Mouse (Mus musculus) CH12.LX (cell line): Measurements from ENCODE around the gene Dnajc9. TPM values are rescaled to one million over a fixed set of nuclear protein-coding genes. Genes with fewer than 3 reads are reported as not detected.

Experiments
- DNase-seq: peaks from one replicate; pipeline ENCODE4 v3.0.0-alpha.2; 2013; ENCODE audit errors: extremely low read depth
- H3K27ac ChIP-seq: 2 replicates; pipeline ENCODE4 v1.5.1; 2012; ENCODE audit warnings: low read depth, mild to moderate bottlenecking, control low read depth, moderate library complexity; ENCODE audit not compliant: insufficient read depth
- H3K27me3 ChIP-seq: replicated peaks from 2 replicates; pipeline ENCODE3; 2012; ENCODE audit warnings: inconsistent platforms
- H3K36me3 ChIP-seq, 2 experiments: replicated peaks in 1 of 2; 2 replicates each; pipeline versions ENCODE3 to v1.6.1; 2012; ENCODE audit warnings: inconsistent platforms in 1 of 2, low read length in 1 of 2, mild to moderate bottlenecking in 1 of 2, mixed read lengths in 1 of 2, moderate library complexity in 1 of 2; ENCODE audit not compliant: control insufficient read depth in 1 of 2, insufficient read depth in 1 of 2
- H3K4me1 ChIP-seq, 2 experiments: 2 replicates each; pipeline ENCODE4 v1.6.1; 2012; ENCODE audit warnings: inconsistent platforms in 1 of 2, moderate library complexity in 1 of 2; ENCODE audit not compliant: insufficient read depth in 2 of 2, control insufficient read depth in 1 of 2
- H3K4me2 ChIP-seq: 2 replicates; pipeline ENCODE4 v1.6.1; 2012; ENCODE audit warnings: low read depth, mild to moderate bottlenecking, control low read depth; ENCODE audit not compliant: poor library complexity, insufficient read depth, severe bottlenecking
- H3K4me3 ChIP-seq, 3 experiments: fragments of 150-350 bp in 1 of 3; sonication (generic) in 1 of 3; replicated peaks in 1 of 3; 2 replicates each; pipeline versions ENCODE3 to v1.5.1; 2011 to 2012; ENCODE audit warnings: low read depth in 2 of 3, low read length in 2 of 3, mild to moderate bottlenecking in 2 of 3, moderate library complexity in 2 of 3, control low read depth in 1 of 3, improper control_type of control experiment in 1 of 3, inconsistent platforms in 1 of 3, mixed read lengths in 1 of 3; ENCODE audit not compliant: poor library complexity in 1 of 3
- H3K79me2 ChIP-seq: replicated peaks from 2 replicates; pipeline ENCODE4 v1.6.1; 2012; ENCODE audit warnings: mild to moderate bottlenecking, moderate library complexity; ENCODE audit not compliant: control insufficient read depth, poor library complexity, insufficient read depth, severe bottlenecking; ENCODE audit errors: extremely low read depth
- H3K9ac ChIP-seq: 2 replicates; pipeline ENCODE4 v1.6.1; 2012; ENCODE audit warnings: low read depth, mild to moderate bottlenecking, control low read depth, moderate library complexity; ENCODE audit not compliant: insufficient read depth
- H3K9me3 ChIP-seq: replicated peaks from 2 replicates; pipeline ENCODE3; 2012; ENCODE audit warnings: low read length, inconsistent platforms, mixed read lengths
- CTCF ChIP-seq, 2 experiments: IDR thresholded peaks in 1 of 2; conservative IDR thresholded peaks in 1 of 2; 2 replicates each; pipeline ENCODE4 v1.5.1; 2011 to 2012; ENCODE audit warnings: low read depth in 2 of 2, low read length in 2 of 2, improper control_type of control experiment in 1 of 2, inconsistent platforms in 1 of 2, mild to moderate bottlenecking in 1 of 2, moderate library complexity in 1 of 2
- EP300 ChIP-seq: IDR thresholded peaks from 2 replicates; pipeline ENCODE4 v1.6.1; 2011; ENCODE audit warnings: low read length, improper control_type of control experiment
- HCFC1 ChIP-seq: IDR thresholded peaks from 2 replicates; pipeline ENCODE4 v1.6.1; 2012; ENCODE audit warnings: low read depth, mild to moderate bottlenecking, inconsistent platforms, low read length, improper control_type of control experiment
- JUN ChIP-seq: IDR thresholded peaks from 2 replicates; pipeline ENCODE4 v1.6.1; 2011; ENCODE audit warnings: low read depth, mild to moderate bottlenecking, low read length, improper control_type of control experiment, moderate library complexity; ENCODE audit not compliant: insufficient read depth
- MAFK ChIP-seq: IDR thresholded peaks from 2 replicates; pipeline ENCODE4 v1.6.1; 2011; ENCODE audit warnings: low read length, improper control_type of control experiment; ENCODE audit not compliant: insufficient replicate concordance
- MXI1 ChIP-seq: IDR thresholded peaks from 2 replicates; pipeline ENCODE4 v1.6.1; 2011; ENCODE audit warnings: mild to moderate bottlenecking, low read depth, low read length, improper control_type of control experiment
- MYC ChIP-seq: IDR thresholded peaks from 2 replicates; pipeline ENCODE4 v1.6.1; 2011; ENCODE audit warnings: low read depth, mild to moderate bottlenecking, improper control_type of control experiment, low read length
- NRF1 ChIP-seq: IDR thresholded peaks from 2 replicates; pipeline ENCODE4 v1.6.1; 2014; ENCODE audit warnings: low read depth, mild to moderate bottlenecking, inconsistent platforms, low read length, improper control_type of control experiment, moderate library complexity
- PAX5 ChIP-seq: IDR thresholded peaks from 2 replicates; pipeline ENCODE4 v1.6.1; 2012; ENCODE audit warnings: low read length, inconsistent platforms, mixed read lengths
- POLR2A ChIP-seq: IDR thresholded peaks from 2 replicates; pipeline ENCODE4 v1.6.1; 2011; ENCODE audit warnings: low read depth, mild to moderate bottlenecking, improper control_type of control experiment, low read length
- TBP ChIP-seq: conservative IDR thresholded peaks from 2 replicates; pipeline ENCODE4 v1.6.1; 2011; ENCODE audit warnings: low read depth, low read length, improper control_type of control experiment
- UBTF ChIP-seq: IDR thresholded peaks from 2 replicates; pipeline ENCODE4 v1.6.1; 2012; ENCODE audit warnings: low read depth, mild to moderate bottlenecking, inconsistent platforms, low read length, improper control_type of control experiment, moderate library complexity
- USF1 ChIP-seq: IDR thresholded peaks from 2 replicates; pipeline ENCODE4 v1.6.1; 2014; ENCODE audit warnings: low read depth, mild to moderate bottlenecking, inconsistent platforms, low read length, improper control_type of control experiment
- ZC3H11A ChIP-seq: IDR thresholded peaks from 2 replicates; pipeline ENCODE4 v1.6.1; 2012; ENCODE audit warnings: low read depth, mild to moderate bottlenecking, inconsistent platforms, low read length, improper control_type of control experiment
- ZKSCAN1 ChIP-seq: IDR thresholded peaks from 2 replicates; pipeline ENCODE4 v1.6.1; 2012; ENCODE audit warnings: low read depth, inconsistent platforms, low read length, improper control_type of control experiment, borderline replicate concordance
- ZMIZ1 ChIP-seq: IDR thresholded peaks from 2 replicates; pipeline ENCODE4 v1.6.1; 2012; ENCODE audit warnings: low read depth, mild to moderate bottlenecking, inconsistent platforms, low read length, improper control_type of control experiment
- dilution Hi-C: fragments of 300-500 bp; cut with MboI; formaldehyde crosslinking; loops from 2 replicates; pipeline ENCODE4 v1.14.3; 2020; ENCODE audit warnings: low sequenced_read_pairs; ENCODE audit not compliant: extremely low pct_unique_long_range_greater_than_20kb, extremely low pct_ligation_motif_present
- in situ Hi-C: fragments of 300-500 bp; cut with MboI; formaldehyde crosslinking; loops from 3 replicates; pipeline ENCODE4 v1.14.3; 2019; ENCODE audit warnings: low sequenced_read_pairs, low pct_ligation_motif_present, low pct_unique_long_range_greater_than_20kb, mixed read lengths
- polyA plus RNA-seq: library from polyadenylated mRNA; unstranded; fragments of >175 nt; gene quantifications from 2 replicates; pipeline ENCODE4 v1.2.1, GENCODE M21; 2012; ENCODE audit warnings: low read depth; ENCODE audit not compliant: insufficient read length
- total RNA-seq, 2 experiments: library from RNA; depleted of rRNA; stranded (reverse); fragments of 300-350 nt in 1 of 2; fragments of >200 nt in 1 of 2; gene quantifications; 2 replicates each; pipeline ENCODE4 v1.2.3; 2012 to 2014

Gene Dnajc9
- total and polyA plus RNA-seq, 3 experiments = 123 to 223 (median 166) TPM

- Histone ChIP-seq H3K4me1 (peaks cover 14 to 31% of the 10 kb centered on the region in 2 experiments), H3K4me3 (peak overlapping the region in 2 of 3 experiments; percentile 20 to 44)
- dilution Hi-C loops = no loop called here
Observed at GRCm38 (mm10) chr14:20436976-20437375, 48.3 kb upstream of the Dnajc9 start.

GRCm38 (mm10) chr14:20432420-20432819 is 43.7 kb upstream of the Dnajc9 start:
- Histone ChIP-seq H3K27ac (no peak overlapping the region), H3K4me2 (no peak overlapping the region), H3K9me3 (no peaks in the 10 kb centered on the region), H3K27me3 (no peaks in the 10 kb centered on the region)
- TF ChIP-seq MAFK (no peak), NRF1 (no peak), CTCF (conservative IDR thresholded peaks at IDR 0.05 in 1 of 2, IDR thresholded peaks at IDR 0.05 in 1 of 2; ENCODE audit: low read depth in 2 of 2, low read length in 2 of 2) (no peak), PAX5 (no peak), UBTF (no peak), ZC3H11A (no peak), ZMIZ1 (no peak), MYC (no peak), POLR2A (no peak), ZKSCAN1 (no peak), TBP (no peak), HCFC1 (no peak), USF1 (no peak)
- TF ChIP-seq, all 38 proteins: peak for 0
- no peak for DNase-seq
- Histone ChIP-seq H3K4me1 (peaks cover 14 to 31% of the 10 kb centered on the region in 2 experiments), H3K79me2 (no peaks in the 10 kb centered on the region), H3K4me3 (no peak overlapping the region), H3K36me3 (no peaks in the 10 kb centered on the region), H3K9ac (no peak overlapping the region)
- dilution Hi-C loops = no loop called here
- in situ Hi-C loops = loop anchor here (5.0 kb wide), 2 partner anchors 35 to 85 kb away; partner anchors contain the start of genes Ecd and Fam149b

More at GRCm38 (mm10) chr14:20436976-20437375, 48.3 kb upstream of the Dnajc9 start:
- no peaks in the 10 kb centered on the region for H3K36me3 ChIP-seq
- H3K9me3 ChIP-seq = no peaks in the 10 kb centered on the region
- peak overlapping the region; percentile 62 for H3K4me2 ChIP-seq
- peak; percentile 49 for DNase-seq
- H3K27me3 ChIP-seq = no peaks in the 10 kb centered on the region
- H3K9ac ChIP-seq = peak overlapping the region; percentile 58
- in situ Hi-C loops = no loop called here
- H3K27ac ChIP-seq = peak overlapping the region; percentile 43
- TF ChIP-seq MAFK (no peak), EP300 (no peak), MYC (no peak), UBTF (no peak), MXI1 (no peak), ZC3H11A (no peak), USF1 (no peak), POLR2A (no peak), JUN (no peak)
- no peaks in the 10 kb centered on the region for H3K79me2 ChIP-seq
